Mouse (Mus musculus) heart, embryonic 14.5 days (tissue): Measurements from ENCODE around the gene Gna15. TPM values are rescaled to one million over a fixed set of nuclear protein-coding genes. Genes with fewer than 3 reads are reported as not detected.

Experiments used
- ATAC-seq: fragments of 200-750 bp; cut with Nextera tagmentation; 2 replicates; pipeline ENCODE4 v1.8.0; 2017; ENCODE audit warnings: low read depth, moderate TSS enrichment; ENCODE audit not compliant: insufficient number of reproducible peaks, insufficient read depth, low FRiP score
- H3K27ac ChIP-seq, 2 experiments: fragments of 200-500 bp in 1 of 2; fragments of 300-500 bp in 1 of 2; sonication (generic) in 1 of 2; replicated peaks in 1 of 2; 2 replicates each; pipeline ENCODE4 v1.5.1; 2012 to 2014; ENCODE audit warnings: low read depth in 2 of 2, low read length in 2 of 2, control low read depth in 1 of 2, mild to moderate bottlenecking in 1 of 2, mixed read lengths in 1 of 2; ENCODE audit not compliant: control insufficient read depth in 1 of 2, insufficient read depth in 1 of 2
- H3K27me3 ChIP-seq: fragments of 300-500 bp; sonication (generic); 2 replicates; pipeline ENCODE4 v1.6.1; 2014; ENCODE audit warnings: mild to moderate bottlenecking, low read length, control low read depth; ENCODE audit not compliant: control insufficient read depth, insufficient read depth
- H3K36me3 ChIP-seq: fragments of 300-500 bp; sonication (generic); 2 replicates; pipeline ENCODE4 v1.6.1; 2014; ENCODE audit warnings: mild to moderate bottlenecking, control low read depth, low read length, mixed read lengths; ENCODE audit not compliant: control insufficient read depth, insufficient read depth
- H3K4me1 ChIP-seq, 2 experiments: fragments of 200-500 bp in 1 of 2; fragments of 300-500 bp in 1 of 2; sonication (generic) in 1 of 2; 2 replicates each; pipeline ENCODE4 v1.6.1; 2012 to 2014; ENCODE audit warnings: low read length in 2 of 2, control low read depth in 1 of 2, mixed read lengths in 1 of 2; ENCODE audit not compliant: control insufficient read depth in 2 of 2, insufficient read depth in 2 of 2
- H3K4me2 ChIP-seq: fragments of 300-500 bp; sonication (generic); 2 replicates; pipeline ENCODE4 v1.6.1; 2014; ENCODE audit warnings: mild to moderate bottlenecking, low read length
- H3K4me3 ChIP-seq, 2 experiments: fragments of 200-500 bp in 1 of 2; fragments of 300-500 bp in 1 of 2; sonication (generic) in 1 of 2; 2 replicates each; pipeline ENCODE4 v1.5.1; 2012 to 2014; ENCODE audit warnings: low read length in 2 of 2, mild to moderate bottlenecking in 2 of 2, control low read depth in 1 of 2, low read depth in 1 of 2, moderate library complexity in 1 of 2; ENCODE audit not compliant: control insufficient read depth in 1 of 2, insufficient read depth in 1 of 2
- H3K9ac ChIP-seq: fragments of 300-500 bp; sonication (generic); 2 replicates; pipeline ENCODE4 v1.6.1; 2014; ENCODE audit warnings: mild to moderate bottlenecking, low read length
- H3K9me3 ChIP-seq: fragments of 300-500 bp; sonication (generic); 2 replicates; pipeline ENCODE4 v1.6.1; 2016; ENCODE audit warnings: low read length, control low read depth; ENCODE audit not compliant: control insufficient read depth
- WGBS: fragments of 180-500 bp; shearing (Covaris S2); extraction: QIAGEN DNeasy Blood & Tissue Kit; methylation state at CpG from one replicate; pipeline ENCODE4 v1.1.7; 2014; 5-methylcytosine and 5-hydroxymethylcytosine counted together
- polyA plus RNA-seq: library from polyadenylated mRNA; unstranded; fragments of >200 nt; fragmentation: Nextera tagmentation; extraction: Ambion mirVana; gene quantifications from 2 replicates; pipeline ENCODE4 v1.2.1, GENCODE M21; 2014

Gna15 gene
- polyA plus RNA-seq, 1 experiment from 2014 or later = 0.89 TPM

GRCm38 (mm10) chr10:81497401-81498270 lies 26.4 kb downstream of the Gna15 start:
- no peak for ATAC-seq
- no peaks in the 10 kb centered on the region for H3K9me3 ChIP-seq
- WGBS = 74% methylated on average over 17 of the region's 17 CpGs
- H3K4me3 ChIP-seq = no peak overlapping the region
- H3K27me3 ChIP-seq = no peaks in the 10 kb centered on the region
- H3K9ac ChIP-seq = no peak overlapping the region
- peaks cover 9 to 12% of the 10 kb centered on the region in 2 experiments; a peak in 3 of 4 replicates for H3K4me1 ChIP-seq
- peak overlapping the region; percentile 59 for H3K4me2 ChIP-seq
- no peak overlapping the region for H3K27ac ChIP-seq
- H3K36me3 ChIP-seq = peaks cover 8% of the 10 kb centered on the region

GRCm38 (mm10) chr10:81496969-81497368 lies 27.1 kb downstream of the Gna15 start:
- ATAC-seq = no peak
- Histone ChIP-seq H3K9me3 (no peaks in the 10 kb centered on the region), H3K27ac (peak overlapping the region in 1 of 2 experiments; percentile 74; a peak in 1 of 4 replicates), H3K36me3 (peaks cover 15% of the 10 kb centered on the region), H3K4me1 (peaks cover 9 to 12% of the 10 kb centered on the region in 2 experiments; a peak in 3 of 4 replicates), H3K27me3 (no peaks in the 10 kb centered on the region), H3K4me3 (peak overlapping the region in 1 of 2 experiments; percentile 72; a peak in 2 of 4 replicates), H3K9ac (peak overlapping the region; percentile 62), H3K4me2 (peak overlapping the region; percentile 59)
- 32% methylated on average over 4 of the region's 4 CpGs for WGBS

GRCm38 (mm10) chr10:81496264-81496901 lies 27.6 kb downstream of the Gna15 start, which contains the start of gene Ncln:
Ncln (minus strand) TSS chr10:81496392.
- peaks cover 9 to 12% of the 10 kb centered on the region in 2 experiments; a peak in 3 of 4 replicates for H3K4me1 ChIP-seq
- no peaks in the 10 kb centered on the region for H3K27me3 ChIP-seq
- H3K4me2 ChIP-seq = peak within 1 kb of the TSS; percentile 84
- ATAC-seq = peak; percentile 93
- peaks cover 20% of the 10 kb centered on the region for H3K36me3 ChIP-seq
- H3K9ac ChIP-seq = peak within 1 kb of the TSS; percentile 88
- H3K27ac ChIP-seq = peak within 1 kb of the TSS; percentile 74 to 76
- H3K4me3 ChIP-seq = peak within 1 kb of the TSS; percentile 72 to 90
- no peaks in the 10 kb centered on the region for H3K9me3 ChIP-seq
- under 1% methylated on average over 40 of the region's 45 CpGs for WGBS

- H3K27ac ChIP-seq = peak overlapping the region in 1 of 2 experiments; percentile 74; a peak in 2 of 4 replicates
- WGBS = under 1% methylated on average over 40 of the region's 41 CpGs
These were observed 28.3 kb downstream of the Gna15 start for GRCm38 (mm10) chr10:81495616-81496263.

GRCm38 (mm10) chr10:81495151-81495550 lies 28.9 kb downstream of the Gna15 start:
- H3K9me3 ChIP-seq = no peaks in the 10 kb centered on the region
- peak overlapping the region; percentile 84 for H3K4me2 ChIP-seq
- no peak for ATAC-seq
- peak overlapping the region; percentile 88 for H3K9ac ChIP-seq
- H3K4me3 ChIP-seq = peak overlapping the region; percentile 72 to 90
- WGBS = 74% methylated on average over 6 of the region's 6 CpGs
- peaks cover 9 to 12% of the 10 kb centered on the region in 2 experiments; a peak in 3 of 4 replicates for H3K4me1 ChIP-seq
- H3K36me3 ChIP-seq = peaks cover 33% of the 10 kb centered on the region
- no peak overlapping the region for H3K27ac ChIP-seq
- H3K27me3 ChIP-seq = no peaks in the 10 kb centered on the region

More at GRCm38 (mm10) chr10:81495616-81496263, 28.3 kb downstream of the Gna15 start:
- Histone ChIP-seq H3K36me3 (peaks cover 27% of the 10 kb centered on the region), H3K27me3 (no peaks in the 10 kb centered on the region), H3K4me1 (peaks cover 9 to 12% of the 10 kb centered on the region in 2 experiments; a peak in 3 of 4 replicates), H3K9me3 (no peaks in the 10 kb centered on the region), H3K4me2 (peak overlapping the region; percentile 84), H3K4me3 (peak overlapping the region; percentile 72 to 90), H3K9ac (peak overlapping the region; percentile 88)
- ATAC-seq = no peak; the same call in 1 of the 2 replicates

GRCm38 (mm10) chr10:81494260-81495041 lies 29.6 kb downstream of the Gna15 start:
- Histone ChIP-seq H3K27me3 (no peaks in the 10 kb centered on the region), H3K4me2 (no peak overlapping the region), H3K4me3 (no peak overlapping the region; a peak in 1 of 4 replicates), H3K36me3 (peaks cover 40% of the 10 kb centered on the region), H3K27ac (no peak overlapping the region), H3K4me1 (peaks cover 9 to 12% of the 10 kb centered on the region in 2 experiments; a peak in 3 of 4 replicates), H3K9ac (no peak overlapping the region), H3K9me3 (no peaks in the 10 kb centered on the region)
- 85% methylated on average over 11 of the region's 11 CpGs for WGBS
- no peak for ATAC-seq
